Mouse (Mus musculus): Measurements from ENCODE around the gene Cyp27b1.

GRCm38 (mm10) chr10:127098514-127098913 lies 50.5 kb downstream of the Cyp27b1 start:
- TF ChIP-seq CTCF (IDR thresholded peaks at IDR 0.05; ENCODE audit: borderline replicate concordance, insufficient read depth, low read depth, low read length) (no peak), POLR2A (IDR thresholded peaks at IDR 0.05; ENCODE audit: borderline replicate concordance, insufficient read depth, low read length) (no peak)
